Mouse (Mus musculus) hindbrain, embryonic 11.5 days (tissue): Measurements from ENCODE around the gene Tbxas1. TPM values are rescaled to one million over a fixed set of nuclear protein-coding genes. Genes with fewer than 3 reads are reported as not detected.

Experiments used
- ATAC-seq: fragments of 200-750 bp; cut with Nextera tagmentation; 2 replicates; pipeline ENCODE4 v1.8.0; 2017; ENCODE audit warnings: mild to moderate bottlenecking, moderate TSS enrichment, moderate library complexity; ENCODE audit not compliant: low FRiP score
- DNase-seq: peaks from one replicate; pipeline ENCODE4 v3.0.0-alpha.2; 2015; ENCODE audit warnings: low spot score
- H3K27ac ChIP-seq: fragments of 300-500 bp; sonication (generic); 2 replicates; pipeline ENCODE4 v1.5.1; 2014; ENCODE audit warnings: mild to moderate bottlenecking, low read depth, low read length
- H3K27me3 ChIP-seq: fragments of 300-500 bp; sonication (generic); 2 replicates; pipeline ENCODE4 v1.6.1; 2014; ENCODE audit warnings: mild to moderate bottlenecking, low read length, moderate library complexity, mixed read lengths; ENCODE audit not compliant: control insufficient read depth, insufficient read depth
- H3K36me3 ChIP-seq: fragments of 300-500 bp; sonication (generic); 2 replicates; pipeline ENCODE4 v1.6.1; 2014; ENCODE audit warnings: mild to moderate bottlenecking, low read length, moderate library complexity, mixed read lengths; ENCODE audit not compliant: control insufficient read depth, insufficient read depth
- H3K4me1 ChIP-seq: fragments of 300-500 bp; sonication (generic); replicated peaks from 2 replicates; pipeline ENCODE4 v1.6.1; 2014; ENCODE audit warnings: low read length, mixed read lengths; ENCODE audit not compliant: control insufficient read depth, insufficient read depth
- H3K4me2 ChIP-seq: fragments of 300-500 bp; sonication (generic); replicated peaks from 2 replicates; pipeline ENCODE4 v1.6.1; 2014; ENCODE audit warnings: mild to moderate bottlenecking, low read depth, low read length
- H3K4me3 ChIP-seq: fragments of 300-500 bp; sonication (generic); 2 replicates; pipeline ENCODE4 v1.5.1; 2014; ENCODE audit warnings: low read depth, low read length
- H3K9ac ChIP-seq: fragments of 300-500 bp; sonication (generic); 2 replicates; pipeline ENCODE4 v1.6.1; 2014; ENCODE audit warnings: low read depth, low read length
- H3K9me3 ChIP-seq: fragments of 300-500 bp; sonication (generic); 2 replicates; pipeline ENCODE4 v1.6.1; 2016; ENCODE audit warnings: low read length; ENCODE audit not compliant: control insufficient read depth
- WGBS: fragments of 180-500 bp; shearing (Covaris S2); extraction: QIAGEN DNeasy Blood & Tissue Kit; methylation state at CpG from one replicate; pipeline ENCODE4 v1.1.7; 2014; 5-methylcytosine and 5-hydroxymethylcytosine counted together
- polyA plus RNA-seq: library from polyadenylated mRNA; unstranded; fragments of >200 nt; fragmentation: Nextera tagmentation; extraction: Ambion mirVana; gene quantifications from 2 replicates; pipeline ENCODE4 v1.2.1, GENCODE M21; 2014

The Tbxas1 gene
- polyA plus RNA-seq, 1 experiment from 2014 or later = 0.69 TPM

DNA sequence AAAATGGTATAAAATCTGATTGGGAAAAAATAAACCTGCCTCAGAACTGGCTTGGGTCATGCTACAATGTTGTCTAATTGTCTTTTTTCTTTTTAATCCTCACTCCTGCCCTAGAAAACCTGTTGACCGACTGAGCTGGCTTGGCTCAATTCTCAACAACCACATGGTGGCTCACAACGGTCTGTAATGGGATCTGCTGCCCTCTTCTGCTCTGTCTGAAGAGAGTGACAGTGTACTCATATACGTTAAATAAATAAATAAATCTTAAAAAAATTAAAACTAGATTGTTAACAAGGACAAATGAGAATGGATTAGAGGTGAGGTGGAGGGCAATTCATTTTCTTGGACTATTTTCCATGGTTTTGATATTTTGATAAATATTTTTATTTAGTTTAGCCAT is 245.5 kb downstream of the Tbxas1 start:
- Histone ChIP-seq H3K27me3 (peaks cover 23% of the 10 kb centered on the region), H3K4me3 (no peak overlapping the region), H3K4me1 (no peaks in the 10 kb centered on the region), H3K9me3 (no peaks in the 10 kb centered on the region), H3K9ac (no peak overlapping the region), H3K4me2 (no peak overlapping the region), H3K36me3 (no peaks in the 10 kb centered on the region), H3K27ac (no peak overlapping the region)
- DNase-seq (no peak), ATAC-seq (no peak)
- 70% methylated on average over 3 of the region's 3 CpGs for WGBS

DNA sequence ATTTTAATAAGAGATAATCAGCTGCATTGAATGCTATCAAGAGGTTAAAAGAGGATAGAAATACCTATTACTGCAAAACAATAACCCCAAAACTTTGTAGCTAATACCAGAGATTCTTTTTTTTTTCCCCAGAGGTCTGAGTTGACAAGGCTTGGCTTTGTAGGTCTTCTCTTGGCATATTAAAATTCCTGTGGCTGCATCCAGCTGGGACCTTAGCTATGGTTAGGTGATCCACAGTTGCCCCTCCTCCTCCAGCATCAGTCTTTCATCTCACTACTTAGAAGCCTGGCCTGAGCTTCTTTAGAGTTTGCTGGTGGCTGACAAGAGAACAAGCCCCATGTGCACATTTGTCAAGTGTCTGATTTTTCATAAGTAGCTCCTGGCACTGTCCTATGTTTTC is 249.5 kb downstream of the Tbxas1 start:
- no peak for DNase-seq
- Histone ChIP-seq H3K4me2 (no peak overlapping the region), H3K9me3 (no peaks in the 10 kb centered on the region)

DNA sequence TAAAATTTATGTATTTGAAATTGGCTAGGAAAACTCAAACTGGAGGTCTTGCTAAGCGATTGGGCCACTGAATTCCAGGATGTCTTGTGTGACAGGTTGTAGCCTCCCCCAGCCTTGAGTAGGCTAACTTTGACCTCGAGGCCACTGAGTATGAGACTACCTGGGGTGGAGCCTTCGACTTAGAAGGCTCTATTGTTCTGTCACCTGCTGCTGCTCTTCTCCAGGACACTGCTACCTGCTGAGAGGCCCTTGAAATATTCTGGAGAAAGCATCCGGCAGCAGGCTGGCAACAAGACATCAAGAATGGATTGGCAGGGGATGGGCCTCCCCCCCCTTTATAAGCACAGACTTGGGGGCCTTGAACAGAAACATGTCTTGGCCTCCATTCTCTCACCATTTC is 256.3 kb downstream of the Tbxas1 start:
- no peak overlapping the region for H3K4me3 ChIP-seq
- no peak overlapping the region for H3K4me2 ChIP-seq
- no peak overlapping the region for H3K9ac ChIP-seq
- WGBS = 32% methylated on average over 4 of the region's 4 CpGs
- ATAC-seq (no peak), DNase-seq (no peak)
- H3K36me3 ChIP-seq = no peaks in the 10 kb centered on the region
- H3K27ac ChIP-seq = no peak overlapping the region
- H3K4me1 ChIP-seq = no peaks in the 10 kb centered on the region
- no peaks in the 10 kb centered on the region for H3K27me3 ChIP-seq
- no peaks in the 10 kb centered on the region for H3K9me3 ChIP-seq

More for the DNA sequence above, 249.5 kb downstream of the Tbxas1 start:
- Histone ChIP-seq H3K9ac (no peak overlapping the region), H3K27ac (no peak overlapping the region), H3K4me1 (no peaks in the 10 kb centered on the region), H3K4me3 (no peak overlapping the region), H3K27me3 (no peaks in the 10 kb centered on the region), H3K36me3 (no peaks in the 10 kb centered on the region)
- ATAC-seq = no peak

DNA sequence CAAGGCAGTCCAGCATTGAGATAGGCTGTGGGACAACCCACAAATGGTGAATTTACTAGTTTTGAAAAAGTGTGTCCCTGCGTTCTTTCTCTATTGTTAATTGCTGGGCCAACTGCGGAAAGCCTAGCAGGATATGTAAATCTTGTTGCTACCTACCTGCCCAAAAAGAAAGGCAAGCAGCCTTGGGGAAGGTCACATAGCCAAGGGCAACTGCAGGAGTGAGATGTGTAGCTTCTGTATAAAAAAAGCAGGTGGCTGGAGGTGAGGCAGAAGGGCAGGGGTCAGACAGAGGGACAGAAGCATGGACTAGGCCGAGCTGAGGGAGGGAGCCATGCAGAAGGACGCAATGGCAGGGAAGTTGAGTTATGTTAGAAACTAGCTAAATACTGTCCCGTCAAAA is 257.4 kb downstream of the Tbxas1 start:
- H3K9ac ChIP-seq = no peak overlapping the region
- no peaks in the 10 kb centered on the region for H3K36me3 ChIP-seq
- H3K27ac ChIP-seq = no peak overlapping the region
- H3K27me3 ChIP-seq = no peaks in the 10 kb centered on the region
- H3K4me2 ChIP-seq = no peak overlapping the region
- DNase-seq (no peak), ATAC-seq (no peak)
- H3K4me1 ChIP-seq = no peaks in the 10 kb centered on the region
- WGBS = 73% methylated on average over 5 of the region's 5 CpGs
- no peak overlapping the region for H3K4me3 ChIP-seq
- H3K9me3 ChIP-seq = no peaks in the 10 kb centered on the region

Other genes with a start within 250 kb of the Tbxas1 start
- 0.08 and 0.14 TPM in 2 replicates for gene Klrg2, start 238.2 kb upstream of the Tbxas1 start, polyA plus RNA-seq
- gene Clec2l, start 212.3 kb upstream of the Tbxas1 start, polyA plus RNA-seq = 1.7 and 2.2 TPM in 2 replicates
- 26.6 and 38.4 TPM in 2 replicates for gene Hipk2, start 761 bp downstream of the Tbxas1 start, polyA plus RNA-seq
- 3.2 and 4.2 TPM in 2 replicates for gene Parp12, start 242.9 kb downstream of the Tbxas1 start, polyA plus RNA-seq